Mouse (Mus musculus) C2C12 (cell line): ENCODE measurements around the gene Kif11.

Experiments
- CEBPB ChIP-seq: IDR thresholded peaks from one replicate; pipeline ENCODE4 v1.6.1; 2011; ENCODE audit warnings: low read depth, mild to moderate bottlenecking, control low read depth, moderate library complexity
- CTCF ChIP-seq: IDR thresholded peaks from one replicate; pipeline ENCODE4 v1.5.1; 2011; ENCODE audit not compliant: control insufficient read depth, insufficient read depth, insufficient read length
- FOSL1 ChIP-seq: IDR thresholded peaks from one replicate; pipeline ENCODE4 v1.8.0; 2011; ENCODE audit warnings: mild to moderate bottlenecking, low read length; ENCODE audit not compliant: poor library complexity, insufficient read depth, severe bottlenecking
- MAX ChIP-seq: IDR thresholded peaks from one replicate; pipeline ENCODE4 v1.6.1; 2011; ENCODE audit warnings: mild to moderate bottlenecking, control low read depth
- MYOD1 ChIP-seq: IDR thresholded peaks from one replicate; pipeline ENCODE4 v1.6.1; 2011; ENCODE audit warnings: low read depth; ENCODE audit not compliant: control insufficient read depth, insufficient read length
- MYOG ChIP-seq: IDR thresholded peaks from one replicate; pipeline ENCODE4 v1.6.1; 2011; ENCODE audit not compliant: control insufficient read depth, insufficient read length; ENCODE audit errors: extremely low read depth
- USF1 ChIP-seq: IDR thresholded peaks from one replicate; pipeline ENCODE4 v1.6.1; 2011; ENCODE audit warnings: low read depth, mild to moderate bottlenecking, control low read depth, moderate library complexity

DNA sequence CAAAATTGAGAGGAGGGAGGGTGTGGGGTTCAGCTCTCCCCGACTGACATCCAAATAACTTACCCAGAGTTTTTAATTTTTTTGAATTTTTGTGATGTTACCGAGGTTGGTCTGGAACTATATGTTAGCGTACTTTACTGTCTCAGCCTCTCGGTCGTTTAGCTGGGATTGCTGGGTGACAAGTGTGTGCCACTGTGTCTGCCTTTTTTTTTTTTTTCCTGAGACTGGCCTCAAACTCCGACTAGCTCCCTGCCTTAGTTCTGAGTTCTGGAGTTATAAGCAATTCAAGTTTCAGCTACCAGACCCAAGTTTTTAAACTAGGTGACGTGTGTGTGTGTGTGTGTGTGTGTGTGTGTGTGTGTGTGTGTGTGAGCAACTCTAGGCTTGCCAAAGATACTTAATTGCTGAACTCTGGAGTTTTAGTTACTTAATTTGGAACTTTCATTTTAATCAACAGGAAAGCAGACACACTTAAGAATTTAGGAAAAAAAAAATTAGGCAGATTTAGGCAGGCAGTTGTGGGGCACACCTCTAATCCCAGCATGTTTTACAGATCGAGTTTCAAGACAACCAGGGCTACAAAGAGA is 1.3 kb downstream of the Kif11 start:
- TF ChIP-seq FOSL1 (no peak), MAX (no peak), CTCF (no peak), USF1 (no peak), MYOG (no peak), MYOD1 (no peak), CEBPB (no peak)
